Mouse (Mus musculus): ENCODE measurements around the gene Tmeff2.

Tmeff2 gene

GRCm38 (mm10) chr1:51225156-51225555 is 324.7 kb downstream of the Tmeff2 start:
- H3K36me3 ChIP-seq (ENCODE audit: insufficient read depth, low read length): no peaks in the 10 kb centered on the region
- no peak overlapping the region for H3K4me3 ChIP-seq (replicated peaks; ENCODE audit: low read length)
- no peaks in the 10 kb centered on the region for H3K4me1 ChIP-seq (replicated peaks; ENCODE audit: low read depth, low read length)
- H3K9me3 ChIP-seq (ENCODE audit: low read length): no peaks in the 10 kb centered on the region
- TF ChIP-seq POU5F1 (IDR thresholded peaks at IDR 0.05; ENCODE audit: borderline replicate concordance, low read length): no peak
- no peak for TF ChIP-seq NANOG (IDR thresholded peaks at IDR 0.05; ENCODE audit: borderline replicate concordance, low read length)
- no peak for TF ChIP-seq CTCF (conservative IDR thresholded peaks at IDR 0.05; ENCODE audit: low read length)
- no peaks in the 10 kb centered on the region for H3K27me3 ChIP-seq (ENCODE audit: insufficient read depth, low read length)
